Mouse (Mus musculus): Measurements from ENCODE around the gene Pllp. TPM values are rescaled to one million over a fixed set of nuclear protein-coding genes. Genes with fewer than 3 reads are reported as not detected.

Pllp gene
- polyA plus RNA-seq, 1 experiment from 2014 or later: not detected

- no peak overlapping the region for H3K27ac ChIP-seq
- no peak overlapping the region for H3K4me3 ChIP-seq (ENCODE audit: inconsistent target)
- H3K36me3 ChIP-seq (ENCODE audit: inconsistent target): peaks cover 46% of the 10 kb centered on the region
- 94% methylated on average over 3 of the region's 3 CpGs for WGBS (ENCODE audit: missing documents)
- H3K79me2 ChIP-seq (ENCODE audit: inconsistent target): no peaks in the 10 kb centered on the region
Observed at GRCm38 (mm10) chr8:94646165-94646564, 49.9 kb downstream of the Pllp start.

GRCm38 (mm10) chr8:94645202-94645601 lies 50.9 kb downstream of the Pllp start:
- Histone ChIP-seq H3K79me2 (ENCODE audit: inconsistent target) (no peaks in the 10 kb centered on the region), H3K4me3 (ENCODE audit: inconsistent target) (no peak overlapping the region), H3K27ac (no peak overlapping the region), H3K36me3 (ENCODE audit: inconsistent target) (peaks cover 53% of the 10 kb centered on the region)
- 50% methylated on average over 1 of the region's 1 CpGs for WGBS (ENCODE audit: missing documents)

GRCm38 (mm10) chr8:94641938-94642337 lies 54.1 kb downstream of the Pllp start:
- WGBS (ENCODE audit: missing documents): 100% methylated on average over 3 of the region's 3 CpGs
- Histone ChIP-seq H3K36me3 (ENCODE audit: inconsistent target) (peaks cover 70% of the 10 kb centered on the region), H3K4me3 (ENCODE audit: inconsistent target) (no peak overlapping the region), H3K27ac (no peak overlapping the region), H3K79me2 (ENCODE audit: inconsistent target) (no peaks in the 10 kb centered on the region)

GRCm38 (mm10) chr8:94641183-94641582 lies 54.9 kb downstream of the Pllp start:
- peaks cover 70% of the 10 kb centered on the region for H3K36me3 ChIP-seq (ENCODE audit: inconsistent target)
- 100% methylated on average over 2 of the region's 2 CpGs for WGBS (ENCODE audit: missing documents)
- H3K79me2 ChIP-seq (ENCODE audit: inconsistent target): no peaks in the 10 kb centered on the region
- no peak overlapping the region for H3K27ac ChIP-seq
- H3K4me3 ChIP-seq (ENCODE audit: inconsistent target): no peak overlapping the region

- Histone ChIP-seq H3K79me2 (ENCODE audit: inconsistent target) (no peaks in the 10 kb centered on the region), H3K27ac (no peak overlapping the region), H3K4me3 (ENCODE audit: inconsistent target) (no peak overlapping the region), H3K36me3 (ENCODE audit: inconsistent target) (peaks cover 61% of the 10 kb centered on the region)
Observed at GRCm38 (mm10) chr8:94634211-94634610, 61.9 kb downstream of the Pllp start.

DNA sequence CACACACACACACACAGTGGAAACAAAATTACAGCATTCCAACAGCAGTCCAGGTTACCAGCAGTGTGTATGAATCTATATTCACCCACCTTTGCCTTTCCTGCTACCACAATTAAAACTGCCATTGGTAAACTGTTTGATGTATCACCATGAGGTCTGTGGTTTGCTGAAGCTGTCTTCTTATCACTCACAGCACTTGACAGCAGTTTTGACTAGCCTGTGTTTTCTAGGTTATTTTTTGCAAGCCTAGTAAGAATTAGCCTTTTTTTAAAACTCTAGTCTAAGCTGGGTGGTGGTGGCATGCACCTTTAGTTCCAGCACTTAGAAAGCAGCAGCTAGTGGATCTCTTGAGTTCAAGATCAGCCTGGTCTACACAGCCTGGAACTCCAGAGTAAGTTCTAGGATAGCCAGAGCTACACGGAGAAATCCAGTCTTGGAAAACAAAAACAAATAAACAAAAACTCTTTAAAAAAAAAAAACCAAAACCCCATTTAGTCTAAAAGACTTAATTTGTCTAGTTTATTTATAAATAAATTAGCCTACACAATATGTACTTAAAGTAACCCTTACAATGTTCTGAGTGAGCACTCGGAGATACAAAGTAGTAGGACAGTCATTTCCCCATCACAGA lies 62.4 kb downstream of the Pllp start:
- 11% methylated on average over 2 of the region's 2 CpGs for WGBS (ENCODE audit: missing documents)
- peaks cover 60% of the 10 kb centered on the region for H3K36me3 ChIP-seq (ENCODE audit: inconsistent target)
- H3K79me2 ChIP-seq (ENCODE audit: inconsistent target): no peaks in the 10 kb centered on the region
- no peak overlapping the region for H3K27ac ChIP-seq
- H3K4me3 ChIP-seq (ENCODE audit: inconsistent target): no peak overlapping the region

Other genes starting within 250 kb of the Pllp start
- gene Cpne2, start 163.3 kb downstream of the Pllp start, polyA plus RNA-seq (2018): 33.7 to 64.1 TPM (median 62.3 TPM) in 3 replicates
- gene Rspry1, start 94.3 kb downstream of the Pllp start, polyA plus RNA-seq (2018): 18.0 to 19.1 TPM (median 18.7 TPM) in 3 replicates
- 34.2 to 149 TPM (median 39.7 TPM) in 3 replicates for gene Fam192a, start 94.3 kb downstream of the Pllp start, polyA plus RNA-seq (2018)
- gene Arl2bp, start 29.7 kb downstream of the Pllp start, polyA plus RNA-seq (2018): 25.2 to 117 TPM (median 41.6 TPM) in 3 replicates
- gene Ccl22, start 49.3 kb upstream of the Pllp start, polyA plus RNA-seq (2018): 0.78 to 3.7 TPM (median 0.89 TPM) in 3 replicates
- gene Cx3cl1, start 75.7 kb upstream of the Pllp start, polyA plus RNA-seq (2018): 0.32 to 0.77 TPM (median 0.51 TPM) in 3 replicates
- gene Ccl17, start 114.2 kb upstream of the Pllp start, polyA plus RNA-seq (2018): not detected in 3 replicates
- 15.7 to 29.9 TPM (median 26.3 TPM) in 3 replicates for gene Coq9, start 142.0 kb upstream of the Pllp start, polyA plus RNA-seq (2018)
- 10.8 to 28.7 TPM (median 20.3 TPM) in 3 replicates for gene Ciapin1, start 142.1 kb upstream of the Pllp start, polyA plus RNA-seq (2018)
- gene Polr2c, start 161.2 kb upstream of the Pllp start, polyA plus RNA-seq (2018): 23.3 to 33.5 TPM (median 24.0 TPM) in 3 replicates
- 1.9 to 2.3 TPM (median 2.0 TPM) in 3 replicates for gene Dok4, start 180.1 kb upstream of the Pllp start, polyA plus RNA-seq (2018)
- 0.06 to 0.21 TPM in 2 of 3 replicates, not detected in the other for gene Ccdc102a, start 221.8 kb upstream of the Pllp start, polyA plus RNA-seq (2018)
- 0.06 TPM in 1 of 3 replicates, not detected in the others for gene Adgrg5, start 227.4 kb upstream of the Pllp start, polyA plus RNA-seq (2018)